Mouse (Mus musculus) heart, adult 2 months (tissue): Measurements from ENCODE around the gene Prkd3.

Source experiments
- CTCF ChIP-seq: fragments of 200-600 bp; IDR thresholded peaks from 2 replicates; pipeline ENCODE4 v1.8.1; 2022; ENCODE audit warnings: antibody characterized with exemption, mild to moderate bottlenecking, moderate library complexity
- EP300 ChIP-seq: fragments of 200-500 bp; IDR thresholded peaks from 2 replicates; pipeline ENCODE4 v1.6.1; 2011; ENCODE audit warnings: low read depth, low read length, control low read depth; ENCODE audit not compliant: insufficient read depth

GRCm38 (mm10) chr17:79015831-79016230 is 4.8 kb downstream of the Prkd3 start:
- no peak for TF ChIP-seq EP300
- TF ChIP-seq CTCF, result no peak
